Mouse (Mus musculus): ENCODE results near the gene Sh3tc1.

DNA sequence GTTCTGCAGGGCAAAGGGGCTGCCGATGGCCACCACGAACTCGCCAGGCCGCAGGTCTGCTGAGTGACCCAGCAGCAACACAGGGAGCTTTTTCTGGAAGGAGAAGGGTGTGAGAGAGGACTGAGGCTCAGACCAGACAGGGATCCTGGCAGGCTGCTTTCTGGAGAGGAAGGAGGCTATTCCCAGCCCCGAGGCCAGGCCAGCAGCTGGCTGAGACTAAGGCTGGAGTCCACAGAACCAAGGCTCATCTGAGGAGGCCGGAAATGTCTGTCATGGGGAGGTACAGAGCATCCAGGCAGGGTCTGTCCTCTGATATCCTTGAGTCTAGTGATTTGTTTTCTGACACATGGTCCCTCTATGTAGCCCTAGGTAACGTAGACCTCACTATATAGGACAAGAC is 73.6 kb downstream of the Sh3tc1 start:
- TF ChIP-seq POLR2A (IDR thresholded peaks at IDR 0.05; ENCODE audit: low read depth, low read length) (no peak), CTCF (conservative IDR thresholded peaks at IDR 0.05; ENCODE audit: insufficient read depth, insufficient read length, low read depth, low read length) (no peak)
